Mouse (Mus musculus): ENCODE data around the gene Slc5a4a.
A peak's percentile ranks its signal among the peaks of the same experiment; 100 is the strongest.

Slc5a4a gene

GRCm38 (mm10) chr10:76147278-76147677 lies at the start of gene Slc5a4a:
Gene Slc5a4a, plus strand, starts transcription at chr10:76147451.
- no peak for DNase-seq (ENCODE audit: low spot score)

DNA sequence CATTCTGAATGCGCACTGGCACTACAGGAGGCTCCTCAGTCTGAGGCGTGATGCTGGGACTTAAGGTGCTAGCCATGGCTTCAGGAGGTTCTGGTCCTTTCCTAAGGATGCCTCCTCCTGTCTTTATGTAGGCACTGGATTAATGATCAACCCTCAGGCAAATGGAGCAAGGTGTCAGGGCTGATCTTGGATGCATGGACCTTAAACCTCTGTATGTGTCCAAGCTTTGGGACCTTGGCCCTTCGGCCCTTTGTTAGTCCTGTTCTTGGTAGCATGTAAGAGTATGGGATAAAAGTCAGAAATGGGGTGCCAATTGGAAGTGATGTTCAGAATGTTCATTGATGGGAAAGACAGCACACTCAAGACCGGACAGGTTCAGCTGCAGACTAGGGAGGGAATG lies 36.4 kb upstream of the Slc5a4a start, which contains the start of gene Slc5a4b:
Gene Slc5a4b (minus strand): TSS at position 101 of the 400 bp plus-strand sequence.
- DNase-seq (ENCODE audit: low spot score): no peak

- DNase-seq (ENCODE audit: low spot score): no peak
Observed at GRCm38 (mm10) chr10:76117966-76118365, 29.3 kb upstream of the Slc5a4a start.

- DNase-seq (ENCODE audit: low spot score): no peak
Observed at GRCm38 (mm10) chr10:76118741-76119140, 28.5 kb upstream of the Slc5a4a start.

DNA sequence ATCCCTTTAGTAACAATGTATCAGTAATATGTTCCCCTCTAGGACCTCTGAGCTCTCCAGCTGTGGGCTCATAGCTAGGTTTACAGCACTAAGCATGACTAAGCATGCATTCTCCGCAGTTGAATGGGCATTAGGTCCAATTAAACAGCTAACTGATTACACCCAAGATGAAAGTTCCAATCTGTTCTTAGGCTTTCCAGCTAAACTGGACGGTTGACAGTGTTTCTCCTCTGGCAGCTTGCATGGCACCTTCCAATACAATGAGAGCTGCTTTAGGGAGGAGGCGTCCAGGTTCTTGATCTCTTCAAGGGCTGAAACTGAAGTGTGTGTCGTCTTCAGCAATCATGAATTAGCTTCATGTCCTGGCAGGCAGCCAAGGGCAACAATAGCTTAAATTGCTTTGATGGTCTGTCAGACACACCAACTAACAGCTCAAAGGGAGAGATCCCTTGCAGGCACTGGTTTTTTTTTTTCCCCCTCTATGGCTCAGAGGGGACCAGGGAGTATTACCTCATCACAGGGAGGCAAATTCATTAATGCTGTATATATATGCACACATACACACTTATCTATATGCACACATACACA lies 27.0 kb upstream of the Slc5a4a start:
- no peak for DNase-seq (ENCODE audit: low spot score)

DNA sequence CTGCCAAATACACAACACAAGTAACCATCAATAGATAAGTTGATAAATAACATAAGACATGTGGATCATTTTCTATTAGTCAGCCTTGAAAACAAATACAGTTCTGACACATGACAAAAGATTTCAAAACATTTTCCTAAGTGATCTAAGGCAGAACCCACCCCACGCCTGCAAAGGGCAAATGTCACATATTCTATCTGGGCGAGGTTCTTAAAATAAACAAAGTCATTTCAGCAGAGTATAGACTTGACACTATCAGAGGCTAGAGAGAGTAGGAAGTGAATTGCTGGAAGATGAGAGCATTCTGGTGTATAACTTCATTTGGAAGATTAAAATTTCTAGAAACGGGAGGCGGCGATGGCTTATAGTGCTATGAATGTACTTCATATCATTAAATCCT lies 25.8 kb upstream of the Slc5a4a start:
- DNase-seq (ENCODE audit: low spot score): no peak

DNA sequence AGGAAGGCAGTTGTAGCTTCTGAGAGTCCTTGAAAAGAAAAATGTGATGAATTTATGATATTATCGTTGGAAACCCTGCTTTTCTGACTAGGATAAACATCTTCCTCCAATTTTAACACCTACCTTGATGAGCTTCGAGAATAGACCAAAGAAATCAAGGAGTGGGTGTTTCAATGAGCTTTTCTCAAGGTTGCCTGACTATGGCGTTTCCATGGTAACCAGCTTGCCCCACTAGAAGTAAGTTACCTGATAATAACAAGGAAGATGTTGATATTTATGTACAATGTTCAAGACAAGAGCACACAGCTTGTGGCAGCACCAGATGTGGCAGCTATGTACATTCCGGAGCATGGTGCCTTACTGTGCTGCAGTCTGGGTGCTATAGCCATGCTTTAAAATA lies 14.7 kb upstream of the Slc5a4a start:
- no peak for DNase-seq (ENCODE audit: low spot score)

GRCm38 (mm10) chr10:76136318-76136717 lies 10.9 kb upstream of the Slc5a4a start:
- no peak for DNase-seq (ENCODE audit: low spot score)

DNA sequence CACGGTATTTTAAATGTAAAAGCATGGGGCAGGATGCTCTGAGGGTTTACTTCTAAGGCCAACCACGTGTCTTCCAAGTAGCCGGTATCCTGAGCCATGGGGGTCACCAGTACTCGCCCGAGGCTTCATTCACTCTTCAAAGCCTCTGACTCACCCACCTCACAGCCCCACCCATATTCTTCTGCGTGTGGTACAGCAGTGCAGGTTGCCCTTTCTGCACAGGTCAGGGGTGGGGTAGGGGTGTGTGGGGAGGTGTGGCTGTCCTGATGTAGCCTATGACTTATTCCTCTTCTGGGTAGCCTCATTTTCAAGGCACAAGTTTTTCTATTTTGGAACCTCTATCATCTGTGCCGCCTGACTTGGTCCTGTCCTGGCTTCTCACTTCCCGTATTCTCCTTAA lies 405 bp upstream of the Slc5a4a start:
- no peak for DNase-seq (ENCODE audit: low spot score)

DNA sequence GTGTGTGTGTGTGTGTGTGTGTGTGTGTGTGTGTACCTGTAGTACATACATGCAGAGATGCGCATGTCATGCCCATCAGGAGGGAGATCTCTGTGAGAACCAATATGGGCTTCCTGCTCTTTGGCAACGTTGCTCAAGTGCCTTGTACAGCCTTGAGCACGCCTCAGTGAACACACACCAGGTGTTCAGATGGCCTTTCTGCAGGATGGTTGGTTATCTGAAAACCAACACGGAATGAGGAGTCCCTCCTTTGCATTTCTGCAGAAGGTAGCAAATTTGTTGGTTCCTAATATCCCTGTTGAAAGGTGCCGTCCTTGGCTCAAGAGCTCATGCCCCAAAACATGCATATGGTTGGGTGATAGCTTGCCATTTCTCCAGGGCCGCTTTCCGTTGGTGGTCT lies 8.7 kb downstream of the Slc5a4a start:
- DNase-seq (ENCODE audit: low spot score): no peak

GRCm38 (mm10) chr10:76157528-76157927 lies 10.3 kb downstream of the Slc5a4a start:
- no peak for DNase-seq (ENCODE audit: low spot score)

- DNase-seq (ENCODE audit: low spot score): no peak
Observed at GRCm38 (mm10) chr10:76158009-76158408, 10.8 kb downstream of the Slc5a4a start.

- no peak for DNase-seq (ENCODE audit: low spot score)
Observed at GRCm38 (mm10) chr10:76174899-76175298, 27.6 kb downstream of the Slc5a4a start.

DNA sequence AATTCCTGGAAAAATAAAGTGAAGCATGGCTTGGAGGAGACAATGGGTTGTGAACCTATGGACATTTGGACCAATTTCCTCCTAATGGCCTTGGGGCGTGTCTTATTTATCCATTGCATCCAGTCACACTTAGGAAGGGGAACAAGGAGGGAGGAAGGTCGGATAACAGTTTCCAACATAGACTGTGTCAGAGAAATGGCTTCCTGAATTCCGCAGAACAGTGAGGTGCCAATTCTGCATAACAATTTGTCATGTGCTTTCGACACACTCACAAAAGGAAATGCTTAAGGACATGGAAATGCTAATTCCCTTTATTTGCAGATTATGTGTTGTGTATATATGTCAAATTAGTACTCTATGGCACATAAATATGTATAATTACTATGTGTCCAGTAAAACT lies 38.0 kb downstream of the Slc5a4a start:
- DNase-seq (ENCODE audit: low spot score): no peak

GRCm38 (mm10) chr10:76188010-76188409 lies 40.8 kb downstream of the Slc5a4a start:
- DNase-seq (ENCODE audit: low spot score): no peak

DNA sequence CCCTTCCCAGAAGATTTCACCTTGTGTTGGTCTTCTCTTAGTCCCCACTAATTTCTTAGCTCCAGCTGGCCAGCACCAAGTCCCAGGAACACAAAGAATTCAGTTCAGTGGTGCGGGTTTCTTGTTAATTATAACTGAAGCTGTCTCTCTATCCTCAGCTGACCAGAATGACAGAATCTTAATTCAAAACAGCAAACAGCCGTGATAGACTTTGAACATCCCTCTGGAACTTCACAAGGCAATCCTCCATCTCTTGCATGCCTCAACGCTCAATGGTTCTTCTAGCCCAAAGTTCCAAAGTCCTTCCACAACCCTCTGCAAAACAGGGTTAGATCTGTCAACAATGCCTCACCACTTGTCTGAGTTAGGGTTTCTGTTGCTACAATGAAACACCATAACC lies 54.2 kb downstream of the Slc5a4a start:
- no peak for DNase-seq (ENCODE audit: low spot score)

GRCm38 (mm10) chr10:76201978-76202377 lies 54.7 kb downstream of the Slc5a4a start:
- peak; percentile 67 for DNase-seq (ENCODE audit: low spot score)

DNA sequence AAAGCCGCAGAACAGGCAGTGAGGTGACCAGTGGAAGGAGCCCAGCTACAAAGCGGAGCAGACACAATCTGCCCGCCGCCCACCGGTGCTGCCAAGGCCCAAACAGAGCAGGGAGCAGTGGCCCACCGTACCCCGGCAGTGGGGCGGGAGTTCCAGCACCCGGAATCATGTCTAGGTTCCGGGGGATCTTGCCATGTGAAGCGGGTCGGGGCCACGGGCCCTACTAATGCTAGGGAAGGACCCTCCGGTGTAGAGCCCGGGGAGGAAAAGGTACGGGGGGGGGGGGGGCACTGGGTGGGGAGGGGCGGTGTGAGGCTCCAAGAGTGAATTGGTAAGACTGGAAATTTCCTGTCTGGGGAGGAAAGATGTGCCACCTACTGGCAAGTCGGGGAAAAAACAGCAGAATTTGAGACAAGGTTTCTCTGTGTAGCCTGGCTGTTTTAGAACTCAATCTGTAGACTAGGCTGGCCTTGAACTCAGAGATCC lies 56.6 kb downstream of the Slc5a4a start:
- no peak for DNase-seq (ENCODE audit: low spot score)

DNA sequence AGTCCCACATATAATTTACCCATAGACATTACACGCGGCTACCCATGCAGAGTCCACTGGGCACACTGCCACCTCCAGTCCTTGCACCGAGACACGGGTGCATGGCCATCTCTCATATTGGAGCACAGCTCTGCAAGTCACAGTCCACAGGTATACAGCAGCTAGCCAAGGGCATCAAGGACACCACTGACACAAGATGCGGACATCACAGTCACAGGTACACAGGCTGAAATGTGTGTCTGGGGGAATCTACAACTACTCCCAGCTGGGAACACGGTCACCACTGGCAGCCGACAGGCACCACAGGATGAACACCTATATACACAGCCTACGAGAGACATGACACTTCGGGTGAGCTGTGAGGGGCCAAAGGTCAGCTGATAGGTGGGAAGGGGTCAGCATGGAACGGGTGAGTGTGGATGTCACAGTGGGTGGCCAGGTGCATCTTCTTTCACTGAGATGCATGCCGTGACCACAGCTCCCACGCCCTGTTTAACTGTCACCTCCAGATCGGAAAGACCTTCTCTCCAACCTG lies 60.1 kb downstream of the Slc5a4a start:
- DNase-seq (ENCODE audit: low spot score): no peak

- no peak for DNase-seq (ENCODE audit: low spot score)
Observed at GRCm38 (mm10) chr10:76209241-76209640, 62.0 kb downstream of the Slc5a4a start.

DNA sequence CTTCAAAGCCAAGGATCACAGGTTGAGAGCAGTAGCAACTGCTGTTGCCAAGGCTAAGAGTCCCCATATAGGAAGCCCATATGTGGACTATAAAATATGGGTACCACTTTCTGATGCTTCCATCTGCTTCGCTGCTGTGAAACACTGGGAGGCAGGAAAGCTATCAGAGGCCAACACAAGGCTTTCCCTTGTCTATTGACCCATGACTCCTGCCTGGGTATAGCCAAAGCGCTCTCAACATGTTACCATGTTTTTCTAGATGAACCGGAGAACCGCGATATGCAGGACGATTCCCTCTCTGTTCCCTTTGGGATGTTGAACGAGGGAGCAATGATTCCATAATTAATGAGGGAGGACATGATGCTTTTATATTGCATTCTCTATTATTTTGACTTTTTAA lies 63.6 kb downstream of the Slc5a4a start:
- DNase-seq (ENCODE audit: low spot score): no peak

GRCm38 (mm10) chr10:76212121-76212520 lies 64.9 kb downstream of the Slc5a4a start:
- no peak for DNase-seq (ENCODE audit: low spot score)

GRCm38 (mm10) chr10:76214161-76214560 lies 66.9 kb downstream of the Slc5a4a start:
- no peak for DNase-seq (ENCODE audit: low spot score)

- no peak for DNase-seq (ENCODE audit: low spot score)
Observed at GRCm38 (mm10) chr10:76217056-76217455, 69.8 kb downstream of the Slc5a4a start.
